Mouse (Mus musculus) v-Abl transformed pro-B cells (cell line): ENCODE results near the gene Plekhm2.

Experiments
- in situ Hi-C, 2 experiments: fragments of 400-800 bp; cut with MboI; formaldehyde crosslinking; loops; one replicate each; pipeline ENCODE4 v1.15.1; 2025; ENCODE audit not compliant: unreplicated experiment in 2 of 2

Gene Plekhm2

DNA sequence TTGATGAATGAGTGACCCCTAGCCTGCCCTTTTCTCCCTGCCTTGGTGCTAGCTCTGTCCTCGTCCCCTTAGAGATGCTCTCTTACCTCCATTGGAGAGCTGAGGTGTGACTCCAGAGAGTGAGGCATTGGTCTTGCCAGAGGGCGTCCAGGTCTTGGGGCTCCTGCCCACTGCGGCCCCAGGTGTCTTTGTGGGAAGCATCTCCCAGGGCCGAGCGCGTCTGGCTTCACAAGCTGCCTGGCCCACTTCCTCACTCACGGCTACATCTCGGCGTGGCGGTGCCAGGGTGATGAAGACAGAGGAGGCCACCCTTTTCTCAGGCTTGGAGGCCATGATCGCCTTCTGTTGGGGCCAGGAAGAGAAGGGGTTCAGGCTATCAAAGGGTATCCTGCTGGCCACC, 69.6 kb downstream of the Plekhm2 start:
- in situ Hi-C loops, result loop anchor here in 1 of 2 experiments (25.0 kb wide), 1 partner anchor 333 kb away; no protein-coding TSS in a partner anchor

DNA sequence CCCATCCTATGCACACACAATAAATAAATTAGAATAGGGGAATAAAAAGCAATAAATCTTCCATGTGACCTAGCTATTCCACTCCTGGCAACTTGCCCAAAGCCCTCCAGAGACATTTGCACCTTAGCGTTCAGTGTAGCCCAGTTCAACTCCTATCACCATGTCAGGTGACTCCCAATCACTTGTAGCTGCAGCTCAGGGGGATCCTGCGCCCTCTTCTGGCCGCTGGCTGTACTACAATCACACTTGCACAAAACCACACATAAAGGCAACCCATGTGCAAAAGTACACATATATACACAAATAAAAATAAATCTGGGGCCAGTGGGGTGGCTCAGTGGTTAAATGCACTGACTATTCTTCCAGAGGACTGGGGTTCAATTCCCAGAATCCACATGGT, 73.2 kb downstream of the Plekhm2 start:
- in situ Hi-C loops, result loop anchor here in 1 of 2 experiments (25.0 kb wide), 1 partner anchor 329 kb away; no protein-coding TSS in a partner anchor

DNA sequence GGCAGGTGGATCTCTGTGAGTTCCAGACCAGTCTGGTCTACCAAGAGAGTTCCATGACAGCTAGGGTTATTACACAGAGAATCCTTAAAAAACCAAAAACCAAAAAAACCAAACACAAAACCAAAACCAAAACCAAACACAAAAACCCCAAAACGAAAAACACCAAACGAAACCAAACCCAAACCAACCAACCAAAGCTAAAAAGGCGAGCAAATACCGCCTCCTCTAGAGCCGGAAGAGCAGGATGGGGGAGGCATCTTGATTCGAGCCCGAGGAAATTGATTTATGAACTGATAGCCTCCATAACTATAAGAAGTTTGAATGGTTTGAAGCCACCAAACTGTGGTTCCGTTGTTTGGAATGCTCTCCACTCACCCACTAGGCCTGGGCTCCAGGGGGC, 80.8 kb downstream of the Plekhm2 start:
- in situ Hi-C loops, result loop anchor here in 1 of 2 experiments (25.0 kb wide), 1 partner anchor 322 kb away; no protein-coding TSS in a partner anchor

DNA sequence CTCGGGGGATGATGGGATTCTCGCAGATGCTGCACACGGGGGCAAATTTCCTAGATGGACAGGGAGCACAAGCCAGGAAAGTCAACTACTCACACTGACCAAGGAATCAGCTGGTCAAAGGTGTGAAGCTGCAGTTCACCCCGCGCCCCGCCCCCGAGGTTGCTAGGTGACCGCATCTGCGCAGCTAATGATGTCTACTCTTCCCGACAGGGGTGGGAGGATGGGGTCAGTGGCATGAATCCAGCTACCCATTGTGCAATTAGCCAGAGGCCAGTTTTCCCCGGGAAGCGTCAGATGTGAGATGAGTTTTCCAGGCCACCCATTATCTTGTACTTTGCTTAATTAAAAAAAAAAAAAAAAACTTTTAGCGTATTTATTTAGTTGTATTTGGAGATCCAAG, 83.6 kb downstream of the Plekhm2 start:
- in situ Hi-C loops, result loop anchor here in 1 of 2 experiments (25.0 kb wide), 1 partner anchor 319 kb away; no protein-coding TSS in a partner anchor

DNA sequence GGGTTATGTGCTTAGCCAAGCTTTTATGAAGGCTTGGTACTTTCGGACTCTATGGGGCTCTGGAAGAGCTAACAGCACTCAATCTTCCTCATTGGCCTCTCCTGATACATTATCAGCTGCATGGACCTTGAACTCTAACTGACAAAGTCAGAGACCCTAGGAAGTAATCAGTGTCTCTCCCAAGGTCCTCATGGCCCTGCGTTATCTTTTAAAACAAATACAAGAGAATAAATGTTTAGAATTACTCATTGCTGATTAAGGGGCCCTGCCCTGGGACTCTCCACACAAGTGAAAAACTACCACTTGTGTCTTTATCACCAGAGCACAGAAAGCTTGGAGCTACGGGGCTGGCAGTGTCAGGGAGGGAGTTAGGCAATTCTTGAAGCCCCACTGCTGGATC, 85.9 kb downstream of the Plekhm2 start:
- in situ Hi-C loops, result loop anchor here in 1 of 2 experiments (10.0 to 25.0 kb wide), 2 partner anchors 174 to 317 kb away; no protein-coding TSS in a partner anchor

DNA sequence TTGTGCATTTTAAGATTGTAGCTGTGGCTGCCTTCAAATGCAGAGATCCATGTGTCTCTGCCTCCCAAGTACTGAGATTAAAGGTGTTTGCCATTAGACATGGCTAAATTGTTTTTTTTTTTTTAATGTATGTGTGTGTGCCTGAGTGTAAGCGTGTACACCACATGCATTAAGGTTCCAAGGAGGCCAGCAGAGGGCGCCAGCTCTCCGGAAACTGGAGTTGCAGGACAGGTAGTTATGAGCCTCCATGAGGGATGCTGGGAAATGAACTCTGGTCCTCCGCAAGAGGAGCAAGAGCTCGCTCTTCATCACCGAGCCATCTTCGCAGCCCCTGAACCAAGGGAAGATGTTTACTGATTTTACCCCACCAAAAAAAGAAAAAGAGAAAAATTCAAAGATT, 87.8 kb downstream of the Plekhm2 start:
- in situ Hi-C loops, result loop anchor here in 1 of 2 experiments (10.0 to 25.0 kb wide), 2 partner anchors 172 to 315 kb away; no protein-coding TSS in a partner anchor

DNA sequence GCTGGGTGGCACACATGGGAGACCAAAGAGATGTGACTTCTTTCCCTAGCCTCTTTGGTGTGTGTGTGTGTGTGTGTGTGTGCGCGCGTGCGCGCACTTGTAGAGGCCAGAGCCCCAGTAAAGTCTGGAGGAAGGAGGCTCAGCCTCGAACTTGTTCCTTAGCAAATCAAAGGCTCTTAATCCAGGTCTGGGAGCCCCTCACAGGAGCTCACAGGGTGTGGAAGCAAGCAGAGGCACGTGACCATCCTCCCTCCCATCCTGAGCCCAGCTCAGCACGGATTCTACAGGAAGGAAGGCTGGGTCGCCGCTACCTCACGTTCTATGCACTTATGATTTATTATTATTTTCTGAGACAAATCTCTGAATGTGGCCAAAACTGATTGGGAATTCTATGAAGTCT, 88.3 kb downstream of the Plekhm2 start:
- in situ Hi-C loops, result loop anchor here in 1 of 2 experiments (10.0 to 25.0 kb wide), 2 partner anchors 172 to 314 kb away; no protein-coding TSS in a partner anchor
